Mouse (Mus musculus) MEL (cell line): Measurements from ENCODE around the gene Rpn2.

ENCODE experiments used
- CTCF ChIP-seq, 3 experiments: IDR thresholded peaks in 2 of 3; conservative IDR thresholded peaks in 1 of 3; 2 replicates each; pipeline ENCODE4 v1.5.1; 2011 to 2012; ENCODE audit warnings: low read length in 3 of 3, low read depth in 2 of 3, mild to moderate bottlenecking in 2 of 3, improper control_type of control experiment in 1 of 3, inconsistent platforms in 1 of 3, mixed read lengths in 1 of 3, moderate library complexity in 1 of 3; ENCODE audit not compliant: control insufficient read depth in 1 of 3, insufficient read depth in 1 of 3, poor library complexity in 1 of 3, severe bottlenecking in 1 of 3
- MYC ChIP-seq: IDR thresholded peaks from 2 replicates; pipeline ENCODE4 v1.6.1; 2011; ENCODE audit warnings: low read depth, mild to moderate bottlenecking, low read length, improper control_type of control experiment, moderate library complexity
- POLR2A ChIP-seq, 2 experiments: IDR thresholded peaks; 2 replicates each; pipeline ENCODE4 v1.6.1; 2011 to 2012; ENCODE audit warnings: low read length in 2 of 2, mild to moderate bottlenecking in 2 of 2, control low read depth in 1 of 2, improper control_type of control experiment in 1 of 2, low read depth in 1 of 2, moderate library complexity in 1 of 2; ENCODE audit not compliant: control insufficient read depth in 1 of 2, insufficient read depth in 1 of 2, poor library complexity in 1 of 2
- ZC3H11A ChIP-seq: IDR thresholded peaks from 2 replicates; pipeline ENCODE4 v1.6.1; 2012; ENCODE audit warnings: low read depth, mild to moderate bottlenecking, inconsistent platforms, low read length, improper control_type of control experiment

DNA sequence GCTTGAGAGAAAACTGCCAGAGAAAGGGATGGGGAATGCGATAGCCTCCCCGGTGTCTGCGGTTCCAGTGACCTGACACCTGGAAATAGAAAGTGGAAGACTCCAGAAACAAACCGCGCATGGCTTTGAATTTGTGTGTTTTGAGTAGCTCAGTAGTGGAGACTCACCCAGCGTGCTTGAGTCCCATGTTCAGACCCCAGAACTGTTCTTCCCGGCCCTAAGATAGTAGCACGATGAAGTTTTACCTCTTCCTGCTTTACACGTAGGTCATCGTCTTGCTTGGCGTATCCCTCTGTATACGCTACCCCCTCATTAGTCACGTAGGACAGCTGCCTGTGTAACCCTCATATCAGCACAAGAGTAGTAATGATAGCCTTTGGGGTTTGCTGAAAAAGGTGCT lies 89.2 kb downstream of the Rpn2 start:
- TF ChIP-seq POLR2A (IDR thresholded peaks at IDR 0.05; ENCODE audit: control insufficient read depth in 1 of 2, insufficient read depth in 1 of 2, low read depth in 1 of 2, low read length in 2 of 2, poor library complexity in 1 of 2) (no peak; a peak in 1 of 4 replicates), CTCF (IDR thresholded peaks at IDR 0.05 in 2 of 3, conservative IDR thresholded peaks at IDR 0.05 in 1 of 3; ENCODE audit: control insufficient read depth in 1 of 3, insufficient read depth in 1 of 3, low read depth in 2 of 3, low read length in 3 of 3, poor library complexity in 1 of 3, severe bottlenecking in 1 of 3) (no peak), MYC (no peak), ZC3H11A (no peak)
